Mouse (Mus musculus): ENCODE results near the gene Gtf3c5. TPM values are rescaled to one million over a fixed set of nuclear protein-coding genes. Genes with fewer than 3 reads are reported as not detected.

The Gtf3c5 gene
- polyA plus RNA-seq, 1 experiment from 2014 or later = 39.5 TPM

DNA sequence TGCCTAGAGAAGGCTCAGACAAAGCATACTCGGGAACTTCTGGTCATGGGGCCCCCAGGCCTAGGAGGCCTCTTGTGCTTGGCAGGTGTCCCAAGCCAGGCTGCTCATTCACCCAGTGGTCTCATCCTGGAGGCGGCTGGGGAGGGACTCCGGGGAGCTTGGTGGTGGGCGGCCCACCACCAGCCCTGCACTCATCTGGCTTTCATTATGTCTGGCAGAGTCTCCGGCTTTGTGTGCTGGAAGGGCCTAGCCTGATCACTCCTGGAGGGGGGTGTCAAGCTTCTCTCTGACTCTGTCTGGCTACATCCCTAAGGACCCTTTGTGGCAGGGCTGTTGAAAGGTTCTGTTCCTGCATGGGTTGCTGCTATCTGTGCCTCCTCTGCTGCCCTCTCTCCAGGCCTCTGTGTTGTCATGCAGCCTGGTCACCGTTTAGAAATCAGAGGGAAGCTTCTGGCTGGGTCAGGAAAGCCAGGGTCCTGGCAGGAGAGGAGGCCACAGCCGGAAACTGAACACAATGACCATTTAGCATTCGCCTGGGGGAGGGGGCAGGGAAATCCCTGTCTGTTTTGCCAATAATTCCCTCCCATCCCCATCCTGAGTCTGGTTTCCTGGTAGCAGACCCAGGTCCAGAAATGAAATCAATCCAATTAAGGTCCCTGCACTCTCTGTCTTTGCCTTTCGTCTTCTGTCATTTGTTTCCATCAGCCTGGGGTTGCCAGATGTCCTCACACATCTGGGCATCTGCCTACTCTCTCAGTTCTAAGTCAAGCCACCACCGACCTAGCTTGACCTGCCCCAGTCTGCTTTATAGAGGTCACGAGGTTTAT, 48.9 kb downstream of the Gtf3c5 start:
- H3K9ac ChIP-seq (ENCODE audit: low read depth, low read length) = peak overlapping the region; percentile 76
- peaks cover 83% of the 10 kb centered on the region for H3K4me1 ChIP-seq (ENCODE audit: control insufficient read depth, insufficient read depth, low read depth, low read length)
- peak; percentile 16 for ATAC-seq
- WGBS = 17% methylated on average over 10 of the region's 11 CpGs
- peak overlapping the region; percentile 79 for H3K27ac ChIP-seq (ENCODE audit: low read depth, low read length)
- peak overlapping the region; percentile 56 for H3K4me3 ChIP-seq (ENCODE audit: low read length)
- H3K4me2 ChIP-seq (ENCODE audit: low read length) = peak overlapping the region; percentile 77
- H3K9me3 ChIP-seq (ENCODE audit: control insufficient read depth, low read length) = no peaks in the 10 kb centered on the region
- no peaks in the 10 kb centered on the region for H3K36me3 ChIP-seq (ENCODE audit: control insufficient read depth, insufficient read depth, low read length)
- H3K27me3 ChIP-seq (replicated peaks; ENCODE audit: control insufficient read depth, insufficient read depth, low read length) = no peaks in the 10 kb centered on the region

DNA sequence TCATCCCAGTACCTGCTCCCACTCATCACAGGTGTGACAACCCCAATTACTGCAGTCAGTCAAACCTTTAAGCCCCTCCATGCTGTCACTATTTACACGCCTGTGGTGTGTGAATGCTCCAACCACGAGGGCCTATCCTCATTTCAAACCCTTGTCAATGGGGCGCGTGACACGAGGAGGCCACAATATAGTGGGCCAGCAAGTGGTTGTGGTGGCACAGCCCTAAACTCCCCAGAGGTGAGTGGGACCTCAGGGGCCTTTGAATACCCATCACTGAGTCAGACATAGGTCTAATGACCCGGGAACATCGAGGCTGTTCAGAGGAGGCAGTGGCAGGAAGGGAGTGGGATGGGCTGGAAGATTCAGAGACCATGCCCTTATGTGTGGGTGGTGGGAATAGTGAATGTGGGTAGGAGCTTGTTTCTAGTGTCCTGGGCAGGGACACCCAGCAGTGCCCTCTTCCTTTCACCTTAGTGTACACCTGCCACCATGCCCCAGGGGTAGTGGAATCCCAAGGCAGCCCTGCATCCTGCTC, 49.6 kb downstream of the Gtf3c5 start:
- WGBS = 35% methylated on average over 7 of the region's 7 CpGs
- peak overlapping the region; percentile 79 for H3K27ac ChIP-seq (ENCODE audit: low read depth, low read length)
- ATAC-seq = peak; percentile 14; the same call in 1 of the 2 replicates

DNA sequence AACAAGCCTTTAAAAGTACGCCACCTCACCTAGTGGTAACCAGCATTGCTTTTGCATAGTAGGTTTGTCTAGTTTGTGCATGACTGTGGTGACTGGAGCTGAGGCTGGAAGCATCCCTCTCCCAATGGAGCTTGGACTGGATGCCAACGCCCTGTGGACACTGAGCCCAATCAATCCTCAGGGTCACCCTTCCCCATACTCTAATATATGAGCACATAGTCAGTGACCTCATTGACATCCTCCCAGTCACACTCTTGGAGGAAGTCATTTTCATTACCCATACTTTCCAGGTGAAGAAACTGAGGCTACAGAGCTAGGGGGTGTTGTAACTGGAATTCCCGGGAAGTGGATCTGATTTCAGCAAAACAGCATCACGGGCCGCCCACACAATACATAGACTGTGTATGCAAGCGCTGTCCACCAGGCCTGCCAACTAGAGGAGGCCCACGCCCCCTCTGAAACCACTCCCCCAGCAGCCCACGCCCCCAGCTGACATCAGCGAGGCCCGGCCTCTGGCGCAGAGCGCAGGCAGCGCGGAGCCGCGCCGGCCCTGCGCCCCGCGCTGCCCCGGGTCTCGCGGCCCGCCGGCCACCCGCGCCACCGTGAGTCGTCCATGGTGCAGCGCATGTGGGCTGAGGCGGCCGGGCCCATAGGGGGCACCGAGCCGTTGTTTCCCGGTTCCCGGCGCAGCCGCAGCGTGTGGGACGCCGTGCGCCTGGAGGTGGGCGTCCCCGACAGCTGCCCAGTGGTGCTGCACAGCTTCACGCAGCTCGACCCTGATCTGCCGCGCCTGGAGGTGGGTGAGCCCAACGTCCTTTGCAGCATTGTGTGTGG, 50.4 kb downstream of the Gtf3c5 start:
- Histone ChIP-seq H3K4me2 (ENCODE audit: low read length) (peak overlapping the region; percentile 77), H3K9ac (ENCODE audit: low read depth, low read length) (peak overlapping the region; percentile 76), H3K27ac (ENCODE audit: low read depth, low read length) (peak overlapping the region; percentile 79), H3K4me1 (ENCODE audit: control insufficient read depth, insufficient read depth, low read depth, low read length) (peaks cover 79% of the 10 kb centered on the region), H3K9me3 (ENCODE audit: control insufficient read depth, low read length) (no peaks in the 10 kb centered on the region), H3K4me3 (ENCODE audit: low read length) (peak overlapping the region; percentile 56), H3K36me3 (ENCODE audit: control insufficient read depth, insufficient read depth, low read length) (no peaks in the 10 kb centered on the region), H3K27me3 (replicated peaks; ENCODE audit: control insufficient read depth, insufficient read depth, low read length) (no peaks in the 10 kb centered on the region)
- peak; percentile 91 for ATAC-seq
- 3% methylated on average over 34 of the region's 49 CpGs for WGBS

More for the DNA sequence above, 49.6 kb downstream of the Gtf3c5 start:
- Histone ChIP-seq H3K4me3 (ENCODE audit: low read length) (peak overlapping the region; percentile 56), H3K36me3 (ENCODE audit: control insufficient read depth, insufficient read depth, low read length) (no peaks in the 10 kb centered on the region), H3K27me3 (replicated peaks; ENCODE audit: control insufficient read depth, insufficient read depth, low read length) (no peaks in the 10 kb centered on the region), H3K9ac (ENCODE audit: low read depth, low read length) (peak overlapping the region; percentile 76), H3K4me1 (ENCODE audit: control insufficient read depth, insufficient read depth, low read depth, low read length) (peaks cover 82% of the 10 kb centered on the region), H3K9me3 (ENCODE audit: control insufficient read depth, low read length) (no peaks in the 10 kb centered on the region), H3K4me2 (ENCODE audit: low read length) (peak overlapping the region; percentile 77)

DNA sequence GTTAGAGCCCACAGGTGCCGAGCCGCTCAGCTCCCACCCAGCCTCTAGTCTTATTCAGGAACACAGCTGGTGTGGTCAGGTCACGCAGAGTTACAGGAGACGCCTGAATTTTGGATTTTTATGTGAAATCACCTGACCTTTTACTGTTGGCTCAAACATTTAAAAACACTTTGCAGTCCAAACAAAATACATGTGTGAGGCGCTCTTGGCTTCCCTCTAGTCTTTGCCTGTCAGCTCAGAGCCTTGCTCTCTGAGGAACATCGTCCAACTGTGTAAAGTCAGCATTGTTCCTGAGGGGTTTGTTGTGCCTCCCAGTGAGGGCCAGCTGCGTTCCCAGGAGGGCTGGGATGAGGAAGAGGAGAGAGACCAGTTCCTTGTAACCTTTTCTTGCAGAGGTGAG, 53.2 kb downstream of the Gtf3c5 start:
- Histone ChIP-seq H3K27me3 (replicated peaks; ENCODE audit: control insufficient read depth, insufficient read depth, low read length) (no peaks in the 10 kb centered on the region), H3K4me2 (ENCODE audit: low read length) (no peak overlapping the region), H3K9ac (ENCODE audit: low read depth, low read length) (no peak overlapping the region), H3K4me3 (ENCODE audit: low read length) (no peak overlapping the region), H3K4me1 (ENCODE audit: control insufficient read depth, insufficient read depth, low read depth, low read length) (peaks cover 76% of the 10 kb centered on the region), H3K27ac (ENCODE audit: low read depth, low read length) (no peak overlapping the region), H3K9me3 (ENCODE audit: control insufficient read depth, low read length) (no peaks in the 10 kb centered on the region), H3K36me3 (ENCODE audit: control insufficient read depth, insufficient read depth, low read length) (no peaks in the 10 kb centered on the region)
- ATAC-seq = no peak
- 53% methylated on average over 7 of the region's 7 CpGs for WGBS

DNA sequence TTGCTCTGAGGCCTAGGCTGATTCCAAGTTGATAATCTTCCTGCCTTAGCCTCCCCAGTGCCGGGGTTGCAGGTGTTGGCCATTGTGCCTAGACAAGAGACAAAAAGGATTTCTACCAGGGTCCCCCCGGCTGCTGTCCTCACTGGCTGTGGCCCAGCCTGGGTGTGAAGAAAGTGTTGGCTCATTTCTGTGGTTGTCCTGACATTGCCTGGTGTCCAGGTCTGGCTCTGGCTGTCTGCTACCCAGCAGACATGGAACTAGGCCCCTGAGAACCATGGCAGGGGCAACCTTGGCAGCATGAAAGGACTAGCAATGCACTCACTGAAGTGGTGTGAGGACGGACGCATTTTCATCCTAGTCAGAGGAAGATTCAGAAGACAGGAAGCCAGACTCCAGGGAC, 53.7 kb downstream of the Gtf3c5 start:
- peaks cover 76% of the 10 kb centered on the region for H3K4me1 ChIP-seq (ENCODE audit: control insufficient read depth, insufficient read depth, low read depth, low read length)
- 62% methylated on average over 4 of the region's 4 CpGs for WGBS
- H3K36me3 ChIP-seq (ENCODE audit: control insufficient read depth, insufficient read depth, low read length) = no peaks in the 10 kb centered on the region
- no peak for ATAC-seq
- H3K27me3 ChIP-seq (replicated peaks; ENCODE audit: control insufficient read depth, insufficient read depth, low read length) = no peaks in the 10 kb centered on the region
- H3K27ac ChIP-seq (ENCODE audit: low read depth, low read length) = peak overlapping the region; percentile 31; the same call in 1 of the 2 replicates
- no peaks in the 10 kb centered on the region for H3K9me3 ChIP-seq (ENCODE audit: control insufficient read depth, low read length)
- no peak overlapping the region for H3K9ac ChIP-seq (ENCODE audit: low read depth, low read length)
- H3K4me2 ChIP-seq (ENCODE audit: low read length) = no peak overlapping the region
- H3K4me3 ChIP-seq (ENCODE audit: low read length) = no peak overlapping the region

DNA sequence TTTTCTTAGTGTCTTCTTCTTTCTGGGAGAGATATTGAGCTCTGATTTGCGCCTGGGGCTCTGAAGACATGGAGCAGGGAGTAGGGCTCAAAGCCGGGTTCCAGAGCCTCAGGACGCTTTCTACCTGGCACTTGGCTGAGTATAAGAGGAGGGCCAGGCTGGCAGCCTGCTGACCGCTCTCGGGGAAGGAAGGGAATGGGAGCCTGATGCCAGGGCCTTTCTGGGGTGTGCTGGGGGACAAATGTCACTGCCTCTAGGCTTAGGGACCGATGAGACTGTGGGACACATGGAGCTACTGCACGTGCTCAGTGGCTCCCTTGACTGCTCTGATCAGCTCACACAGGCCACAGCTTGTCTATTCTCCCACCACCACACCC, 55.2 kb downstream of the Gtf3c5 start:
- 87% methylated on average over 7 of the region's 7 CpGs for WGBS
- no peaks in the 10 kb centered on the region for H3K9me3 ChIP-seq (ENCODE audit: control insufficient read depth, low read length)
- ATAC-seq = no peak
- H3K9ac ChIP-seq (ENCODE audit: low read depth, low read length) = no peak overlapping the region
- no peaks in the 10 kb centered on the region for H3K36me3 ChIP-seq (ENCODE audit: control insufficient read depth, insufficient read depth, low read length)
- no peaks in the 10 kb centered on the region for H3K27me3 ChIP-seq (replicated peaks; ENCODE audit: control insufficient read depth, insufficient read depth, low read length)
- H3K4me1 ChIP-seq (ENCODE audit: control insufficient read depth, insufficient read depth, low read depth, low read length) = peaks cover 65% of the 10 kb centered on the region
- H3K4me2 ChIP-seq (ENCODE audit: low read length) = no peak overlapping the region
- H3K4me3 ChIP-seq (ENCODE audit: low read length) = no peak overlapping the region
- H3K27ac ChIP-seq (ENCODE audit: low read depth, low read length) = no peak overlapping the region

DNA sequence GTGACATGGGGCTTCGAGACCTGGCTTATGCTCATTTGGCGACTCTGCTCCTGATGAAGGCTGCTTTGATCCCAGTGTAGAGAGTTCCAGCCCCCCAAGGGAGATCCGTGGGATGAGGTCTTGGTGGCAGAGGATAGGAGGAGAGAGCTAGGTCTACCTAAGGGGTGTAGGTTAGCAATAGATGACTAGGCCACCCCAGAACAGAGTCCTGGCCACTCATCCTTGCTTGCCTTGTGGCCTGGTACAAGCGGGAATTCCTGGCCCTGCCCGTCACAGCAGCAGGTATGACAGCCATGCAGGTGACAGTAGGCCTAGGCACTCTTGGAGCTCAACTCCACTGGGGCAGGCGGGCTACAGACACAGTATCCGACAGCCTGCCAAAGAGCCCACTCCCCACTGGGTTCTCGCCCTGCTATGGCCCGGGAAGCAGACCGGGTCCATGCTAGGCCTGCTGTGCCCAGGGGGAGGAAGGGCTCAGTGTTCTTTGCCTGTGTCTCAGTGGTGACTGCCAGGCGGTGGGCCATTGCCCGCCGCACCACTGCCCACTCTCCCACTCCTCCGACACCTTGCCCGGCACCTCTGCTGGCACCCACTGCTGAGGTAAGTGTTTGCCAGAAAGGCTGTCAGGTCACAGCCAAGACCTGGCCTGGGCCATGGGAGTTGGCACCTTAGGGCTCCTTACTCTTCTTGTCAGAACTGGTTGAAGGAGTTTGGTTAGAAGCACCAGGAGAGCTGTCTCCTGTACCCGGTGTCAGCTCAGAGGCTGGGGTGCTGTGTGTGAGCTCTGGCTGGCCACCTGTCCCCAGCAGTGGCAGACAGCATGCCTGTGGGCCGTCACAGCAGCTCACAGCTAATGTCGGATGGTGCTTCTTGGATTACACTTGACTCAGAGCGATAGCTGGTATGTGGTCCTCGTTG, 55.9 kb downstream of the Gtf3c5 start:
- Histone ChIP-seq H3K27me3 (replicated peaks; ENCODE audit: control insufficient read depth, insufficient read depth, low read length) (no peaks in the 10 kb centered on the region), H3K36me3 (ENCODE audit: control insufficient read depth, insufficient read depth, low read length) (no peaks in the 10 kb centered on the region), H3K27ac (ENCODE audit: low read depth, low read length) (no peak overlapping the region), H3K9ac (ENCODE audit: low read depth, low read length) (no peak overlapping the region), H3K4me2 (ENCODE audit: low read length) (no peak overlapping the region), H3K9me3 (ENCODE audit: control insufficient read depth, low read length) (no peaks in the 10 kb centered on the region), H3K4me1 (ENCODE audit: control insufficient read depth, insufficient read depth, low read depth, low read length) (peaks cover 60% of the 10 kb centered on the region), H3K4me3 (ENCODE audit: low read length) (no peak overlapping the region)
- ATAC-seq = no peak
- 78% methylated on average over 20 of the region's 20 CpGs for WGBS

DNA sequence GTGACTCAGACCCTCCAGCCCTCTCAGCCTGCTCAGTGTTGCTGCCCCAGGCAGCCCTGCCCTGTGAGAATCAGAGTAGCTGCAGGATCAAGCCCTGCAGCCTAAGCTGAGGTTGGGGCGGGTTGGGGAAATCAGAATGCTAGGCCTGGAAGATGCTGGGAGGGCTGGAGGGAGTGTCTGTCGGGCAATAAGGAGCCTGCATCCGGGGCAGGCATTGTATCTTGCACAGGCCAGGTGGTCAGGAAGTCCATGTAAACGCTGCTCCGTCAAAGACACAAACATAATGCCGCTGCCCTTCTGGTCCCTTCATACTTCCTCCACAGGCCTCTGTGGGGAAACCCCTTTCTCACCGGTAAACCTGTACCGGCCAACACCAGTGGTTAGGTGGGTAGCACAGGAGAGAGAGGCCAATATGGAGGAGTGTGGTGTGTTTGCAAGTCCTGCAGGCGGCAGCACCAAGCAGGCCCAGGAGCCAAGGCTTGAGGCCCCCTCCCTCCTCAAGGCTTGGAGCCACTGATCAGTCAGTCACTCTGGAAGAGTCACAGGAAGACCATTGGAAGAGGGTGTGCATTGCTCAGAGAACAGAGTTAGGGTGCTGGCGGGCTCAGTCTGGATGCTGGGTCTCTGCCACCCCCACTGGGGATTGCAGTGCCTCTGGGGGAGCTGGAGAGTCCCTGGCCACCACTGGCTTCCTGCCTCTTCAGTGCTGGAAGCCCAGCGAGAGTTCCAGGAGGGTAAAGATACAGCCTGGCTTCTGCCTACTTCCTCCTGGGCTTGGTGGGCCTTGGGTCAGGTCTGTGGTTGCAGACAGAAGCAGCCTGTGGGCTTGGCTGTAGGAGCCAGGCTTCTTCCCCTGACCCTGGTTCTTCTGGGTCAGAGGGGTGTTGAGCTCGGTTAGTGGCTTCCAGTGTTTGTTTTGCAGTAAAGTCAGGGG, 57.3 kb downstream of the Gtf3c5 start:
- H3K9me3 ChIP-seq (ENCODE audit: control insufficient read depth, low read length) = no peaks in the 10 kb centered on the region
- no peak; the same call in 1 of the 2 replicates for ATAC-seq
- peak overlapping the region; percentile 74 for H3K27ac ChIP-seq (ENCODE audit: low read depth, low read length)
- H3K4me3 ChIP-seq (ENCODE audit: low read length) = no peak overlapping the region
- H3K36me3 ChIP-seq (ENCODE audit: control insufficient read depth, insufficient read depth, low read length) = no peaks in the 10 kb centered on the region
- H3K4me1 ChIP-seq (ENCODE audit: control insufficient read depth, insufficient read depth, low read depth, low read length) = peaks cover 63% of the 10 kb centered on the region
- peak overlapping the region; percentile 6; the same call in 1 of the 2 replicates for H3K4me2 ChIP-seq (ENCODE audit: low read length)
- 0 out of 2 replicates have a peak overlapping the region, but pooled peaks have one; percentile 32 for H3K9ac ChIP-seq (ENCODE audit: low read depth, low read length)
- H3K27me3 ChIP-seq (replicated peaks; ENCODE audit: control insufficient read depth, insufficient read depth, low read length) = no peaks in the 10 kb centered on the region
- 47% methylated on average over 12 of the region's 12 CpGs for WGBS

All from hindbrain, embryonic 16.5 days (tissue).